Mouse (Mus musculus) hindbrain, embryonic 11.5 days (tissue): ENCODE data around the gene Pold2. TPM values are rescaled to one million over a fixed set of nuclear protein-coding genes. Genes with fewer than 3 reads are reported as not detected.

Experiments
- ATAC-seq: fragments of 200-750 bp; cut with Nextera tagmentation; 2 replicates; pipeline ENCODE4 v1.8.0; 2017; ENCODE audit warnings: mild to moderate bottlenecking, moderate TSS enrichment, moderate library complexity; ENCODE audit not compliant: low FRiP score
- DNase-seq: peaks from one replicate; pipeline ENCODE4 v3.0.0-alpha.2; 2015; ENCODE audit warnings: low spot score
- H3K27ac ChIP-seq: fragments of 300-500 bp; sonication (generic); 2 replicates; pipeline ENCODE4 v1.5.1; 2014; ENCODE audit warnings: mild to moderate bottlenecking, low read depth, low read length
- H3K27me3 ChIP-seq: fragments of 300-500 bp; sonication (generic); 2 replicates; pipeline ENCODE4 v1.6.1; 2014; ENCODE audit warnings: mild to moderate bottlenecking, low read length, moderate library complexity, mixed read lengths; ENCODE audit not compliant: control insufficient read depth, insufficient read depth
- H3K36me3 ChIP-seq: fragments of 300-500 bp; sonication (generic); 2 replicates; pipeline ENCODE4 v1.6.1; 2014; ENCODE audit warnings: mild to moderate bottlenecking, low read length, moderate library complexity, mixed read lengths; ENCODE audit not compliant: control insufficient read depth, insufficient read depth
- H3K4me1 ChIP-seq: fragments of 300-500 bp; sonication (generic); replicated peaks from 2 replicates; pipeline ENCODE4 v1.6.1; 2014; ENCODE audit warnings: low read length, mixed read lengths; ENCODE audit not compliant: control insufficient read depth, insufficient read depth
- H3K4me2 ChIP-seq: fragments of 300-500 bp; sonication (generic); replicated peaks from 2 replicates; pipeline ENCODE4 v1.6.1; 2014; ENCODE audit warnings: mild to moderate bottlenecking, low read depth, low read length
- H3K4me3 ChIP-seq: fragments of 300-500 bp; sonication (generic); 2 replicates; pipeline ENCODE4 v1.5.1; 2014; ENCODE audit warnings: low read depth, low read length
- H3K9ac ChIP-seq: fragments of 300-500 bp; sonication (generic); 2 replicates; pipeline ENCODE4 v1.6.1; 2014; ENCODE audit warnings: low read depth, low read length
- H3K9me3 ChIP-seq: fragments of 300-500 bp; sonication (generic); 2 replicates; pipeline ENCODE4 v1.6.1; 2016; ENCODE audit warnings: low read length; ENCODE audit not compliant: control insufficient read depth
- WGBS: fragments of 180-500 bp; shearing (Covaris S2); extraction: QIAGEN DNeasy Blood & Tissue Kit; methylation state at CpG from one replicate; pipeline ENCODE4 v1.1.7; 2014; 5-methylcytosine and 5-hydroxymethylcytosine counted together
- polyA plus RNA-seq: library from polyadenylated mRNA; unstranded; fragments of >200 nt; fragmentation: Nextera tagmentation; extraction: Ambion mirVana; gene quantifications from 2 replicates; pipeline ENCODE4 v1.2.1, GENCODE M21; 2014

Gene Pold2
- polyA plus RNA-seq, 1 experiment from 2014 or later: 78.4 TPM

DNA sequence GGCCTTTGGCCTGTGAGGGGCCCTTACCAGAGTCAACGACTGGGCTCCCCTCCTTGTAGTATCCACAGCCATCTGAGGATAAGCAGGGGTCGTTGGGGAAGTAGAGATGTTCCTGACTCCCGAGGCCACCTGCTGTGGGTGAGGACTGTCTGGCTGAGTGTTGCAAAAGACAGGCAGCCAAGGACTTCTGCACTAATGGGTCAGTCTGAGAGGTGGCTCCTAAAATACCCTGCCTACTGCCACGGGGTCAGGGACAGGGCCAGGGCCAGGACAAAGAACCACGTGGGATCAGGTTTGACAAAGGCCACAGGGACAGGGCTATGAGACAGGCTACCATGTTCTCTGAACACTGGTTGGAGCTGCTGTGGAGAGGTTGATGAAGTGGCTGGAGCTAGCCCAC, 36.8 kb upstream of the Pold2 start:
- ATAC-seq (no peak), DNase-seq (no peak)
- Histone ChIP-seq H3K9ac (no peak overlapping the region), H3K36me3 (no peaks in the 10 kb centered on the region), H3K9me3 (no peaks in the 10 kb centered on the region), H3K4me1 (no peaks in the 10 kb centered on the region), H3K27ac (no peak overlapping the region), H3K27me3 (no peaks in the 10 kb centered on the region), H3K4me3 (no peak overlapping the region), H3K4me2 (no peak overlapping the region)
- WGBS: 63% methylated on average over 5 of the region's 5 CpGs

DNA sequence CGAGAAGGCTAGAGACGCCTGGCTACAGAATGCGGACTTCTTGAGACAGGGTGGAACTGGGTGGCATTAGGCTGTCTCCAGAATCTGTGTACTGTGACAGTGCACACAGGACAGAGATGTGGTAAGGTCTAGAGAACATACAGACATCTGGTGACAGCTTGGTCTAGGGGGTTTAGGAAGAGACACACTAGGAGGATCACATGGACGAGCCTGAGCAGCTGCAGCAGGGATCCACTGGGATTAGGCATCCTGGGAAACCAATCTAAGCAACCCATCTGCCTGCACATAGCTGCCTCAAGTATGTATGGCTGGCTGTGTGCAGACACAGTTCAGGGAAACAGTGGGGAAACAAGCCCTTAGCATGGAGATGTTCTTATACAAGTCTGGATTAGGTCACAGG, 35.8 kb upstream of the Pold2 start:
- 78% methylated on average over 4 of the region's 4 CpGs for WGBS
- ATAC-seq: no peak
- no peak for DNase-seq
- Histone ChIP-seq H3K36me3 (no peaks in the 10 kb centered on the region), H3K27me3 (no peaks in the 10 kb centered on the region), H3K27ac (no peak overlapping the region), H3K4me3 (no peak overlapping the region), H3K9me3 (no peaks in the 10 kb centered on the region), H3K9ac (no peak overlapping the region), H3K4me1 (no peaks in the 10 kb centered on the region), H3K4me2 (no peak overlapping the region)

DNA sequence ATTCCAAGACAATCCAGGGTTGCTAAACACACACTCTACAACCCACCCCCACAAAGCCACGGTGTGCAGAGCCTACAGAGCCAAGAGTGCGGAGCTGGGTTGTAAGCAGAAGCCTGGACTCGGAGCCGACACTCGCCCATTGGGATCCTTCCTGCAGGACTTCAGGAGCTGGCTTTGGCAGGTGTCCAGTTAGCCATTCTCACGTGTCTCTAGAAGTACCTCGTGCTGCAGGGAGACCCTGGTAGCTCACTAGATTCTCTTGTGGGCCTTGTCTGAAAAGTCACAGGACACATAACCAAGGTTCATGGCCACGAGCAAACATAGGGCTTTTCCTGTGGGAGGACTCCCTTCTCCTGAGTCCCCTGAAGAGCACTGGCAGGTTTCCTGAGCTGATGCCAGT, 35.2 kb upstream of the Pold2 start:
- 82% methylated on average over 8 of the region's 8 CpGs for WGBS
- H3K4me3 ChIP-seq: no peak overlapping the region
- ATAC-seq (no peak), DNase-seq (no peak)
- H3K27ac ChIP-seq: no peak overlapping the region
- H3K4me1 ChIP-seq: no peaks in the 10 kb centered on the region
- no peaks in the 10 kb centered on the region for H3K9me3 ChIP-seq
- H3K27me3 ChIP-seq: no peaks in the 10 kb centered on the region
- no peaks in the 10 kb centered on the region for H3K36me3 ChIP-seq
- no peak overlapping the region for H3K4me2 ChIP-seq
- H3K9ac ChIP-seq: no peak overlapping the region

DNA sequence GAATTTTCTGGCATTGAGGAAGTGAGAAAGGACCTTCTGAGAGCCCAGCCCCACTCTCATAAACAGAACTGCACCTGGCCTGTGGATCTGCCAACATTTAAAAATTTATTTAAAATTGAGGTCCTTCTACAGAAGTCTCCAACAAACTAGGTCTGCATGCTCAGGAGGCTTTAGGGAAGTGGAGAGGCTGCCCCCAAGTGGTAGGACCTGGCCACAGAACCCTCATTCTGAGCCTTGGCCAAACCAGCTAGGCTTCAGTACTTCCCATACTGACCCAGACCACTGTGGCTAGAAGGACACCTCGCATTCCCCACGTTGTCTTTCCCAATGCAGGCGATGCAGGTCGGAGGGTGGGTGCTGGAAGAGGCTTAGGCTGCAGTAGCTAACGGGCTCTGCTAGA, 34.5 kb upstream of the Pold2 start:
- no peak overlapping the region for H3K4me3 ChIP-seq

DNA sequence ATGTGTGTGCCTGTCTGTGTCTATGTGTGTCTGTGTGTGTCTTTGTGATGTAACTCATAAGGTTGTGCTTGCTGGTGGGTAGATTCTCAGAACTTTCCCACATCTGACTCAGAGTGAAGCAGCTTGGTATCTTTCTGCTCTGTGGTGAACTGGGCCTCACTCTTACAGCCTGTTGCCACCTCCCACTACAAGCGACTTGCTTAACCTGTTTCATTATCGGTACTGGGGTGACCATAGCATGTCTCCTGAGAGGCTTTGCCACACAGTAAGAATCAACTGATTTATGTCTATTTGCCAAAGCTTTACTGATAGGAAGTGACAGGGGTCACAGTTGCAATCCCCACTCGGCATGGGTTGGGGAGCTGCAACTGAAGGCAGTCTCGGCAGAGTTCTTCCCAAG, 30.6 kb upstream of the Pold2 start:
- no peak for DNase-seq
- H3K4me2 ChIP-seq: no peak overlapping the region
- H3K4me1 ChIP-seq: no peaks in the 10 kb centered on the region
- H3K27ac ChIP-seq: no peak overlapping the region
- no peaks in the 10 kb centered on the region for H3K9me3 ChIP-seq
- no peak overlapping the region for H3K9ac ChIP-seq
- H3K36me3 ChIP-seq: no peaks in the 10 kb centered on the region
- no peaks in the 10 kb centered on the region for H3K27me3 ChIP-seq
- WGBS: 89% methylated on average over 4 of the region's 4 CpGs
- H3K4me3 ChIP-seq: no peak overlapping the region
- no peak for ATAC-seq

More for the DNA sequence above, 34.5 kb upstream of the Pold2 start:
- 31% methylated on average over 5 of the region's 5 CpGs for WGBS
- Histone ChIP-seq H3K4me1 (no peaks in the 10 kb centered on the region), H3K4me2 (no peak overlapping the region), H3K9ac (no peak overlapping the region), H3K27ac (no peak overlapping the region), H3K27me3 (no peaks in the 10 kb centered on the region), H3K36me3 (no peaks in the 10 kb centered on the region), H3K9me3 (no peaks in the 10 kb centered on the region)
- DNase-seq (peak; percentile 67), ATAC-seq (no peak)

DNA sequence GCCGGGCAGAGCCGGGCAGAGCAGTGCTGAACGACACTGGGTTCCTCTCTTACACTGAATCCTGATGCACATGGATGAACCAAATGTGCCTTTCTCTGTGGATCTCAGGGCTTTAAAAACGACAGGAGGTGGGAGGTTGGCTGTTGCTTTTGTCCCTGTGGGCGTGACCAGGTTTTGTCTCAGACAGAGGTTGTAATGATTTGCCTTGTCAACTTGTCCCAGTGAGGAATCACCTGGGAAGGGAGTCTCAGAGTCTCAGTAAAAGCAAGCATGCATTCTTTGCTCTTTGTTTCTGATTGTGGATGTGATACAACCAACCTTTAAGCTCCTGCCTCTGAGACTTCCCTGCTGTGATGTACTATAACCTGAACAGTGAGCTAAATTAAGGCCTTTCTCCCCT, 29.0 kb upstream of the Pold2 start:
- no peaks in the 10 kb centered on the region for H3K36me3 ChIP-seq
- H3K9me3 ChIP-seq: no peaks in the 10 kb centered on the region
- no peaks in the 10 kb centered on the region for H3K27me3 ChIP-seq
- H3K9ac ChIP-seq: no peak overlapping the region
- no peak overlapping the region for H3K4me2 ChIP-seq
- ATAC-seq: no peak
- H3K27ac ChIP-seq: no peak overlapping the region
- WGBS: 48% methylated on average over 5 of the region's 5 CpGs
- H3K4me1 ChIP-seq: no peaks in the 10 kb centered on the region; the same call in 1 of the 2 replicates
- DNase-seq: no peak
- H3K4me3 ChIP-seq: no peak overlapping the region

DNA sequence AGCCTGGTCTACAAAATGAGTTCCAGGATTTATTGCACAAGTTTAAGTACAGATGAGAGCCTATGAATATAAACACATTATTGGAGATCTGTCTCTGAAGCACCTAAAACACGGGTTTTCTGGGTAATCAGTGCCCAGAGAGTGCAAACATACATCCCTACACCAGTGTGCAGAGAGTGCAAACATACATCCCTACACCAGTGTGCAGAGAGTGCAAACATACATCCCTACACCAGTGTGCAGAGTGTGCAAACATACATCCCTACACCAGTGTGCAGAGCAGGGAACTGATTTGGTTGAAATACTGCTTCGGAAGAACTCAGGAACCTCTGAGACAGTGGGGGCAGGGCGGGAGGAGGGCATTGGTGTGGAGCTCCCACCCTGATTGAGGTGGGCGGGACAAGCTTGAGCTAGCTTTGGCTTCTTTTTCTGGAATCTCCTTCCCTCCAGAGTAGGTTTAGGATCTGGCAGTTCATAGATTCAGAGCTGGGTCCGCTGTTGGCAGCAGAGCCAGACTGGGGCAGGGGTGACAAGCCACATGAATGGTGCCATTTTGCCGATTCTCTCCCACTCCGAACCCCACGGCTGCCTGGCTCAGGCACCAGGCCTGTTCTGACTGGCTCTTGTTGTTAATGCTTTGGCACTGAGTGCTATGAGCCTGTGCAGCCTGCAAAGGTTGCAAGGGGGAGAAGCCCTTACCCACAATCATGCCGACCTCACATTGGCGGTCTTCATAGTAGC, 27.9 kb upstream of the Pold2 start:
- DNase-seq (no peak), ATAC-seq (no peak)
- no peaks in the 10 kb centered on the region for H3K36me3 ChIP-seq
- no peaks in the 10 kb centered on the region for H3K9me3 ChIP-seq
- H3K27me3 ChIP-seq: no peaks in the 10 kb centered on the region
- H3K9ac ChIP-seq: no peak overlapping the region
- H3K4me1 ChIP-seq: peaks cover 5% of the 10 kb centered on the region; the same call in 1 of the 2 replicates
- no peak overlapping the region for H3K4me3 ChIP-seq
- H3K4me2 ChIP-seq: no peak overlapping the region
- no peak overlapping the region for H3K27ac ChIP-seq
- WGBS: 88% methylated on average over 10 of the region's 10 CpGs

DNA sequence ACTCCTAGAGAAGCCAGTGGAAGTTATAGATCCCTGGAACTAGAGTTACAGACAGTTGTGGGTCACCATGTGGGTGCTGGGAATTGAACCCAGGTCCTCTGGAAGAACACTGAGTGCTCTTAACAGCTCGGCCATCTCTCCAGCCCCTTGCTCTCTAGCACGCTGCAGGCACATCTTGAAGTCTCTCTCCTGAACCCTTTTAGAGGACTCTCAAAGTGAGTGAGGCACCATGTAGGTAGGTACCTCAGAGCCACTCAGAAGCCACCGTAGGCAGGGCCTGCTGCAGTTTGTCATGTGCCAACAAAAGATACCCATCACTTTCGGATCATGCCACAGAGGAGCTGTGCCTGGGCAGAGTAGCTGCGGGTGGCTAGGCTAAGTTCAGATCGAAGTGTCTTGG, 26.8 kb upstream of the Pold2 start:
- H3K4me3 ChIP-seq: no peak overlapping the region
- no peak for ATAC-seq
- H3K27ac ChIP-seq: no peak overlapping the region
- peaks cover 5% of the 10 kb centered on the region; the same call in 1 of the 2 replicates for H3K4me1 ChIP-seq
- DNase-seq: no peak
- no peak overlapping the region for H3K4me2 ChIP-seq
- no peak overlapping the region for H3K9ac ChIP-seq
- H3K27me3 ChIP-seq: no peaks in the 10 kb centered on the region
- H3K9me3 ChIP-seq: no peaks in the 10 kb centered on the region
- 94% methylated on average over 6 of the region's 6 CpGs for WGBS
- H3K36me3 ChIP-seq: no peaks in the 10 kb centered on the region

DNA sequence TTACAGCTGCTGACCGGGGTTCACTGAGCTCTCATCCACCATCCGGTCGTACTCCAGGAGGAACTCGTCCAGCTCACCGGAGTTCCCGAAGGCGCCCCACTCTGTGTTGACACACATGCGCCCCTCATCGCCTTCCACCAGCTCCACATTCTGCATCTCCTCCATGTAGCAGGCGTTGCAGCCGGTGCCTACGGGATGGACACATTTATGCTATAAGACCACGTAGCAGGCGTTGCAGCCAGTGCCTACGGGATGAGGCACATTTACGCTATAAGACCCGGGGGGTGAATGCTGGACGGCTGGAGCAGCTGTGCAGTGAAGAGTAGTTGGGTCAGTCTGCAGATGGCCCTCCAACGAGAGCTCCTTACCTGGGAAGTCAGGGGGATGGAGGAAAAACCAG, 26.3 kb upstream of the Pold2 start:
- Histone ChIP-seq H3K9me3 (no peaks in the 10 kb centered on the region), H3K4me2 (no peak overlapping the region), H3K9ac (no peak overlapping the region), H3K27ac (no peak overlapping the region), H3K27me3 (no peaks in the 10 kb centered on the region), H3K4me1 (peaks cover 5% of the 10 kb centered on the region; the same call in 1 of the 2 replicates), H3K36me3 (no peaks in the 10 kb centered on the region), H3K4me3 (no peak overlapping the region)
- 92% methylated on average over 19 of the region's 19 CpGs for WGBS
- ATAC-seq (no peak), DNase-seq (no peak)
